8 mouse cellular contexts compared by ENCODE assay signal in genomic region chr2:132576522-132577135, GRCm38 (mm10). TPM values are rescaled to one million over a fixed set of nuclear protein-coding genes. Genes with fewer than 3 reads are reported as not detected.
DNase-seq lines count a peak whose midpoint lies in the region; ATAC-seq and TF ChIP-seq lines count a peak whose summit lies in the region.

No protein-coding gene starts in this region.

- no peak overlapping the region; the same call in 1 of the 2 replicates for H3K9ac ChIP-seq in neural tube, embryonic 14.5 days (replicated peaks; ENCODE audit: low read depth, low read length)

- peak overlapping the region; percentile 99; the same call in 1 of the 2 replicates for H3K27ac ChIP-seq in forebrain, embryonic 10.5 days
- H3K27ac ChIP-seq in limb, embryonic 10.5 days = no peak overlapping the region
- no peak overlapping the region for H3K27ac ChIP-seq in neural tube, embryonic 14.5 days (ENCODE audit: low read depth, low read length)

- peak overlapping the region; percentile 63 for H3K4me3 ChIP-seq in lung, adult 2 months (replicated peaks; ENCODE audit: extremely low read depth, low read depth, low read length)
- peak overlapping the region; percentile 87 for H3K4me3 ChIP-seq in forebrain, embryonic 10.5 days
- H3K4me3 ChIP-seq in limb, embryonic 10.5 days = peak overlapping the region; percentile 86
- H3K4me3 ChIP-seq in neural tube, embryonic 14.5 days (ENCODE audit: low read depth, low read length) = peak overlapping the region; percentile 88

- H3K36me3 ChIP-seq in forebrain, embryonic 10.5 days (replicated peaks) = peaks cover 9% of the 10 kb centered on the region
- peaks cover 6% of the 10 kb centered on the region for H3K36me3 ChIP-seq in limb, embryonic 10.5 days
- H3K36me3 ChIP-seq in neural tube, embryonic 14.5 days (ENCODE audit: control insufficient read depth, insufficient read depth, low read length) = no peaks in the 10 kb centered on the region

- WGBS in lung, adult 2 months = 19% methylated on average over 3 of the region's 3 CpGs
- 59% methylated on average over 3 of the region's 3 CpGs for WGBS in forebrain, embryonic 10.5 days
- 59% methylated on average over 3 of the region's 3 CpGs for WGBS in limb, embryonic 10.5 days
- WGBS in neural tube, embryonic 14.5 days = 45% methylated on average over 3 of the region's 3 CpGs

- 0 out of 2 replicates have a peak, but pooled peaks cover 2% of the 10 kb centered on the region for H3K9me3 ChIP-seq in forebrain, embryonic 10.5 days
- no peaks in the 10 kb centered on the region; the same call in 1 of the 2 replicates for H3K9me3 ChIP-seq in limb, embryonic 10.5 days (replicated peaks)
- H3K9me3 ChIP-seq in neural tube, embryonic 14.5 days (ENCODE audit: control insufficient read depth, low read length) = no peaks in the 10 kb centered on the region

- ATAC-seq in neural tube, embryonic 14.5 days (ENCODE audit: low read depth) = no peak

- H3K27me3 ChIP-seq in forebrain, embryonic 10.5 days (ENCODE audit: poor library complexity, severe bottlenecking) = no peaks in the 10 kb centered on the region
- H3K27me3 ChIP-seq in limb, embryonic 10.5 days (ENCODE audit: low read depth, poor library complexity, severe bottlenecking) = no peaks in the 10 kb centered on the region
- no peaks in the 10 kb centered on the region for H3K27me3 ChIP-seq in neural tube, embryonic 14.5 days (ENCODE audit: control insufficient read depth, insufficient read depth, low read length)

- peak overlapping the region; percentile 70 for H3K4me2 ChIP-seq in neural tube, embryonic 14.5 days (ENCODE audit: low read depth, low read length)

- DNase-seq in lung, adult 2 months = no peak
- no peak for DNase-seq in lung, postnatal 36 days
- DNase-seq in forebrain, embryonic 10.5 days (ENCODE audit: extremely low spot score, low spot score) = no peak
- DNase-seq in limb, embryonic 10.5 days (ENCODE audit: low spot score) = no peak
- no peak for DNase-seq in gastrocnemius, postnatal 10 days
- DNase-seq in spleen, postnatal 10 days (ENCODE audit: low spot score in 2 of 2) = no peak
- no peak for DNase-seq in left cerebral cortex, adult 9 months (ENCODE audit: low spot score in 2 of 2)

- H3K4me1 ChIP-seq in lung, adult 2 months (ENCODE audit: control insufficient read depth, insufficient read depth, low read length) = peaks cover 8% of the 10 kb centered on the region
- peaks cover 17% of the 10 kb centered on the region for H3K4me1 ChIP-seq in forebrain, embryonic 10.5 days
- peaks cover 19% of the 10 kb centered on the region for H3K4me1 ChIP-seq in limb, embryonic 10.5 days
- peaks cover 16% of the 10 kb centered on the region for H3K4me1 ChIP-seq in neural tube, embryonic 14.5 days (ENCODE audit: control insufficient read depth, insufficient read depth, low read length)

- no peak for TF ChIP-seq POLR2A in lung, adult 2 months (IDR thresholded peaks at IDR 0.05; ENCODE audit: borderline replicate concordance, extremely low read depth, low read depth, low read length)

- TF ChIP-seq CTCF in lung, adult 2 months (IDR thresholded peaks at IDR 0.05; ENCODE audit: insufficient read depth, low read length) = no peak

RNA-seq across cellular contexts. Expression of gene Gpcpd1, which starts 10.9 kb away (rescaled TPM):
- polyA plus RNA-seq in lung, adult 2 months (2012; rRNA removed) = 7.2 and 12.4 TPM in 2 replicates
- 24.7 and 31.7 TPM in 2 replicates for polyA plus RNA-seq in forebrain, embryonic 10.5 days (2016; fragmentation: Nextera tagmentation; extraction: Ambion mirVana)
- polyA plus RNA-seq in limb, embryonic 10.5 days (2016; fragmentation: Nextera tagmentation; extraction: Ambion mirVana) = 21.9 and 29.4 TPM in 2 replicates
- polyA plus RNA-seq in neural tube, embryonic 14.5 days (2014; fragmentation: Nextera tagmentation; extraction: Ambion mirVana) = 103 and 108 TPM in 2 replicates
- 10 to 100 TPM; 72.0 to 72.4 TPM for total RNA-seq in gastrocnemius, postnatal 10 days (2021)
